In the genomic region with DNA sequence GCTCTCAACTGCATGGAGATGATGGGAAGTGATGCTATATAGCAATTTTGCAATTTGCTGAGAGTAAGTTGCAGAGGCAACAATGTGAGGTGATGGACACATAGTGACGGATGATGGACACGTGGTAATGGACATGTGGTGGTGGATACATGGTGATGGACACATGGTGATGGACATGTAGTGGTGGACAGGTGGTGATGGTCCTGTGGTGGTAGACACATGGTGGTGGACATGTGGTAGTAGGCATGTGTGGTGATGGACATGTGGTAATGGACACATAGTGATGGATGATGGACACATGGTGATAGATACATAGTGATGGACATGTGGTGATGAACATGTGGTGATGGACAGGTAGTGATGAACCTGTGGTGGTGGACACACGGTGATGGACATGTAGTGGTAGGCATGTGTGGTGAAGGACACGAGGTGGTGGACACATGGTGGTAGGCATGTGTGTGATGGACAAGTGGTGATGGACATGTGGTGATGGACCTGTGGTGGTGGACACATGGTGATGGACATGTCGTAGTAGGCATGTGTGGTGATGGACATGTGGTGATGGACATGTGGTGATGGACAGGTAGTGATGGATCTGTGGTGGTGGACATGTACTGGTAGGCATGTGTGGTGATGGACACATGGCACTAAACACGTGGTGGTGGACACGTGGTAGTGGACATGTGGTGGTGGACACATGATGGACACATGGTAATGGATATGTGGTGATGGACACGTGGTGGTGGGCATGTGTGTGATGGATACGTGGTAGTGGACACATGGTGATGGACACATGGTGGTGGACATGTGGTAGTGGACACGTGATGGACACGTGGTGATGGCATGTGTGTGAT, we compare ENCODE assay signal across 15 mouse cellular contexts.
DNase-seq lines count a peak whose midpoint lies in the region; ATAC-seq and TF ChIP-seq lines count a peak whose summit lies in the region.
"Had no signal": no experiment of that assay in that cellular context is flagged by ENCODE, and none has a peak within 500 bp of the region (broad histone marks: within the 10 kb centered on the region; RNA-seq: fewer than 3 reads in every experiment).

No protein-coding gene starts in this region.

- no peak for DNase-seq in hindbrain, embryonic 11.5 days (ENCODE audit: low spot score)
- DNase-seq in hindbrain, embryonic 10.5 days (ENCODE audit: low spot score) = no peak
- no peak for DNase-seq in neural tube, embryonic 11.5 days (ENCODE audit: low spot score)
- DNase-seq in neural tube, embryonic 10.5 days (ENCODE audit: extremely low spot score, low spot score) = no peak
- DNase-seq in hindbrain, postnatal 0 days (ENCODE audit: low spot score) = no peak
- DNase-seq in gastrocnemius, adult 2 months = no peak
- DNase-seq: cerebellum, adult 11-12 months; embryo, embryonic 11 days; gastrocnemius, postnatal 10 days; retina, postnatal 1 day had no signal

- no peak overlapping the region for H3K27ac ChIP-seq in hindbrain, embryonic 11.5 days (ENCODE audit: low read depth, low read length)
- no peak overlapping the region for H3K27ac ChIP-seq in hindbrain, embryonic 10.5 days
- no peak overlapping the region for H3K27ac ChIP-seq in neural tube, embryonic 11.5 days (ENCODE audit: low read depth, low read length)
- no peak overlapping the region for H3K27ac ChIP-seq in hindbrain, postnatal 0 days
- H3K27ac ChIP-seq in gastrocnemius, adult 2 months = no peak overlapping the region
- H3K27ac ChIP-seq: intestine, embryonic 15.5 days; left cerebral cortex, adult 2 months had no signal

- no peaks in the 10 kb centered on the region for H3K27me3 ChIP-seq in hindbrain, embryonic 11.5 days (ENCODE audit: control insufficient read depth, insufficient read depth, low read length)
- no peaks in the 10 kb centered on the region for H3K27me3 ChIP-seq in hindbrain, embryonic 10.5 days (ENCODE audit: insufficient read depth, poor library complexity, severe bottlenecking)
- no peaks in the 10 kb centered on the region for H3K27me3 ChIP-seq in neural tube, embryonic 11.5 days (ENCODE audit: control insufficient read depth, insufficient read depth, low read length)
- no peaks in the 10 kb centered on the region for H3K27me3 ChIP-seq in hindbrain, postnatal 0 days (ENCODE audit: insufficient read depth, low read length)
- H3K27me3 ChIP-seq: intestine, embryonic 15.5 days had no signal

- no peaks in the 10 kb centered on the region for H3K9me3 ChIP-seq in hindbrain, embryonic 11.5 days (ENCODE audit: control insufficient read depth, low read length)
- H3K9me3 ChIP-seq in hindbrain, embryonic 10.5 days = no peaks in the 10 kb centered on the region
- H3K9me3 ChIP-seq in neural tube, embryonic 11.5 days (ENCODE audit: control insufficient read depth, low read length) = no peaks in the 10 kb centered on the region
- no peaks in the 10 kb centered on the region for H3K9me3 ChIP-seq in hindbrain, postnatal 0 days (ENCODE audit: low read length)
- H3K9me3 ChIP-seq: intestine, embryonic 15.5 days had no signal

- no peak overlapping the region for H3K4me3 ChIP-seq in hindbrain, embryonic 11.5 days (ENCODE audit: low read depth, low read length)
- H3K4me3 ChIP-seq in hindbrain, embryonic 10.5 days = no peak overlapping the region
- H3K4me3 ChIP-seq in neural tube, embryonic 11.5 days (ENCODE audit: low read depth, low read length) = no peak overlapping the region
- H3K4me3 ChIP-seq in hindbrain, postnatal 0 days (ENCODE audit: low read length) = no peak overlapping the region
- H3K4me3 ChIP-seq in gastrocnemius, adult 2 months = no peak overlapping the region
- H3K4me3 ChIP-seq: intestine, embryonic 15.5 days; left cerebral cortex, adult 2 months; myocyte had no signal

- intact Hi-C loops in gastrocnemius, adult 2 months (cut with DNase I) = no loop called here

- WGBS in hindbrain, embryonic 11.5 days = 92% methylated on average over 11 of the region's 11 CpGs
- WGBS in hindbrain, embryonic 10.5 days = 93% methylated on average over 11 of the region's 11 CpGs
- 92% methylated on average over 11 of the region's 11 CpGs for WGBS in neural tube, embryonic 11.5 days
- 95% methylated on average over 11 of the region's 11 CpGs for WGBS in hindbrain, postnatal 0 days

- ATAC-seq in hindbrain, embryonic 11.5 days (ENCODE audit: low FRiP score) = peak; percentile 70
- peak; percentile 35; the same call in 1 of the 2 replicates for ATAC-seq in neural tube, embryonic 11.5 days (ENCODE audit: insufficient read depth, low FRiP score, low TSS enrichment)
- ATAC-seq in hindbrain, postnatal 0 days = peak; percentile 38; the same call in 1 of the 2 replicates
- ATAC-seq in megakaryocyte progenitor cell, adult 5-6 weeks (replicated peaks; ENCODE audit: poor library complexity) = no peak
- ATAC-seq: intestine, embryonic 15.5 days; lung, postnatal 0 days had no signal

- H3K36me3 ChIP-seq in hindbrain, embryonic 11.5 days (ENCODE audit: control insufficient read depth, insufficient read depth, low read length) = no peaks in the 10 kb centered on the region
- H3K36me3 ChIP-seq in hindbrain, embryonic 10.5 days = no peaks in the 10 kb centered on the region
- no peaks in the 10 kb centered on the region for H3K36me3 ChIP-seq in neural tube, embryonic 11.5 days (ENCODE audit: control insufficient read depth, insufficient read depth, low read length)
- H3K36me3 ChIP-seq in hindbrain, postnatal 0 days (ENCODE audit: insufficient read depth, low read length) = no peaks in the 10 kb centered on the region
- H3K36me3 ChIP-seq: intestine, embryonic 15.5 days had no signal

- TF ChIP-seq CTCF in hindbrain, postnatal 0 days (IDR thresholded peaks at IDR 0.05; ENCODE audit: low read depth) = no peak
- TF ChIP-seq CTCF in gastrocnemius, adult 2 months (IDR thresholded peaks at IDR 0.05) = no peak

- no peaks in the 10 kb centered on the region for H3K4me1 ChIP-seq in hindbrain, embryonic 11.5 days (replicated peaks; ENCODE audit: control insufficient read depth, insufficient read depth, low read length)
- peaks cover 10% of the 10 kb centered on the region; the same call in 1 of the 2 replicates for H3K4me1 ChIP-seq in hindbrain, embryonic 10.5 days (replicated peaks)
- no peaks in the 10 kb centered on the region for H3K4me1 ChIP-seq in neural tube, embryonic 11.5 days (ENCODE audit: control insufficient read depth, insufficient read depth, low read length)
- H3K4me1 ChIP-seq in hindbrain, postnatal 0 days (ENCODE audit: insufficient read depth, low read length) = no peaks in the 10 kb centered on the region
- H3K4me1 ChIP-seq: intestine, embryonic 15.5 days had no signal

- H3K9ac ChIP-seq in hindbrain, embryonic 11.5 days (ENCODE audit: low read depth, low read length) = no peak overlapping the region
- no peak overlapping the region for H3K9ac ChIP-seq in neural tube, embryonic 11.5 days (ENCODE audit: low read length)
- H3K9ac ChIP-seq in hindbrain, postnatal 0 days (replicated peaks; ENCODE audit: low read length) = no peak overlapping the region
- H3K9ac ChIP-seq: intestine, embryonic 15.5 days had no signal

- H3K4me2 ChIP-seq in hindbrain, embryonic 11.5 days (replicated peaks; ENCODE audit: low read depth, low read length) = no peak overlapping the region
- no peak overlapping the region for H3K4me2 ChIP-seq in neural tube, embryonic 11.5 days (ENCODE audit: low read depth)
- H3K4me2 ChIP-seq in hindbrain, postnatal 0 days (ENCODE audit: low read depth, low read length) = no peak overlapping the region
- H3K4me2 ChIP-seq: intestine, embryonic 15.5 days had no signal
